Mouse (Mus musculus): ENCODE results near the gene Colgalt2.

- TF ChIP-seq CTCF (IDR thresholded peaks at IDR 0.05; ENCODE audit: low read depth): no peak
- TF ChIP-seq EP300 (IDR thresholded peaks at IDR 0.05; ENCODE audit: low read depth): no peak
Observed at GRCm38 (mm10) chr1:152429805-152430204, 30.2 kb downstream of the Colgalt2 start.
